Mouse (Mus musculus) adipocyte (in vitro differentiated cells): ENCODE results near the gene Ptger4.
"Not testable (repeated sequence)": the region's sequence is repeated elsewhere in the genome, so short reads cannot be mapped to it uniquely, and the experiment has no call there.

Source experiments
- DNase-seq: peaks from one replicate; pipeline ENCODE4 v3.0.0-alpha.2; 2016; ENCODE audit warnings: low spot score

Ptger4 gene

GRCm38 (mm10) chr15:5238073-5238472 lies 5.9 kb downstream of the Ptger4 start:
- no peak for DNase-seq

GRCm38 (mm10) chr15:5237012-5237660 lies 6.9 kb downstream of the Ptger4 start:
- peak; percentile 37 for DNase-seq

GRCm38 (mm10) chr15:5236538-5236937 lies 7.4 kb downstream of the Ptger4 start:
- peak; percentile 90 for DNase-seq

- DNase-seq, result no peak
Measured at GRCm38 (mm10) chr15:5235527-5235926, 8.5 kb downstream of the Ptger4 start.

- no peak for DNase-seq
Measured at GRCm38 (mm10) chr15:5234659-5235058, 9.3 kb downstream of the Ptger4 start.

GRCm38 (mm10) chr15:5230746-5231145 lies 13.2 kb downstream of the Ptger4 start:
- DNase-seq, result not testable (repeated sequence)

GRCm38 (mm10) chr15:5220491-5220890 lies 23.5 kb downstream of the Ptger4 start:
- no peak for DNase-seq

- no peak for DNase-seq
Measured at GRCm38 (mm10) chr15:5209116-5209515, 34.9 kb downstream of the Ptger4 start.

- DNase-seq, result no peak
Measured at GRCm38 (mm10) chr15:5205222-5205621, 38.8 kb downstream of the Ptger4 start.

- DNase-seq, result no peak
Measured at GRCm38 (mm10) chr15:5196691-5197090, 47.3 kb downstream of the Ptger4 start.

- DNase-seq, result no peak
Measured at GRCm38 (mm10) chr15:5195987-5196514, 47.9 kb downstream of the Ptger4 start.

- DNase-seq, result peak; percentile 68
Measured at GRCm38 (mm10) chr15:5194931-5195330, 49.1 kb downstream of the Ptger4 start.

- peak; percentile 71 for DNase-seq
Measured at GRCm38 (mm10) chr15:5194446-5194845, 49.5 kb downstream of the Ptger4 start.

- DNase-seq, result peak; percentile 60
Measured at GRCm38 (mm10) chr15:5193833-5194232, 50.2 kb downstream of the Ptger4 start.

- no peak for DNase-seq
Measured at GRCm38 (mm10) chr15:5189504-5190093, 54.4 kb downstream of the Ptger4 start.

GRCm38 (mm10) chr15:5188029-5188428 lies 56.0 kb downstream of the Ptger4 start:
- no peak for DNase-seq

GRCm38 (mm10) chr15:5187116-5187515 lies 56.9 kb downstream of the Ptger4 start:
- no peak for DNase-seq

GRCm38 (mm10) chr15:5186293-5186675 lies 57.7 kb downstream of the Ptger4 start:
- DNase-seq, result peak; percentile 27

- peak; percentile 90 for DNase-seq
Measured at GRCm38 (mm10) chr15:5185366-5186292, 58.4 kb downstream of the Ptger4 start, which contains the start of gene Ttc33. Ttc33 (plus strand) TSS chr15:5185525.

GRCm38 (mm10) chr15:5184668-5185330 lies 59.2 kb downstream of the Ptger4 start:
- DNase-seq, result no peak

GRCm38 (mm10) chr15:5173217-5173820 lies 70.7 kb downstream of the Ptger4 start:
- no peak for DNase-seq
